Mouse (Mus musculus): ENCODE results near the gene Grhl3.
"Not testable (repeated sequence)": the region's sequence is repeated elsewhere in the genome, so short reads cannot be mapped to it uniquely, and the experiment has no call there.

The Grhl3 gene

DNA sequence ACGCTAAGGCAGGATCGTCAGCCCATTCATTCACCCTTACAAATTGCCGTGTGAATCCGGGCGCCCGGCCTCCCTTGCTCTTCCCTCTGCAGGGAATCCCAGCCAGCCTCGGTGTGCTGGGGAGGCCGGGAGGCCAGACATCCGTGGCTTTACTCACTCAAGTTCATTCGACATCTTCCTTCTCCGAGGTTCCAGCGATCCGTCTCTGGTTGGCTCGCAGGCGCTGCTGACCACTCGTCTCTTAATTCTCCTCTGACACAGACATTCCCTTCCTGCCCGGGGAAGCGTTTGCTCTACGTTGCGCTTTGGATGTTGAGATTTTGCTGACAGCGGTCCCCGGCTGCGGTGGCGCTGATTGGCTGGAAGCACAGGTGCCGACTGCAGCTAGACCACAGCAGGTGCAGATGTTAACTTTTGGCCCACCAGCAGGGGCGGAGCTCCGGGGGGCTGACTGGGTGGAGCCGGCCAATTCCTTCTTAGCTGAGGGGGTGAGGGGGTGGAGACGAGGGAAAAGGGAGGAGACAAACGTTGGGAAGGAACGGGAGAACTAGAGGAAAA lies at the start of gene Grhl3:
TSS of gene Grhl3 (minus strand) at position 380 of the 558 bp plus-strand sequence.
- DNase-seq (ENCODE audit: low read depth) = peak; percentile 46

- no peak for DNase-seq (ENCODE audit: low read depth)
Observed at GRCm38 (mm10) chr4:135622290-135622689, 48.9 kb upstream of the Grhl3 start.

GRCm38 (mm10) chr4:135620461-135620860 lies 47.0 kb upstream of the Grhl3 start:
- no peak for DNase-seq (ENCODE audit: low read depth)

- peak; percentile 26 for DNase-seq (ENCODE audit: low read depth)
Observed at GRCm38 (mm10) chr4:135617783-135618470, 44.5 kb upstream of the Grhl3 start.

DNA sequence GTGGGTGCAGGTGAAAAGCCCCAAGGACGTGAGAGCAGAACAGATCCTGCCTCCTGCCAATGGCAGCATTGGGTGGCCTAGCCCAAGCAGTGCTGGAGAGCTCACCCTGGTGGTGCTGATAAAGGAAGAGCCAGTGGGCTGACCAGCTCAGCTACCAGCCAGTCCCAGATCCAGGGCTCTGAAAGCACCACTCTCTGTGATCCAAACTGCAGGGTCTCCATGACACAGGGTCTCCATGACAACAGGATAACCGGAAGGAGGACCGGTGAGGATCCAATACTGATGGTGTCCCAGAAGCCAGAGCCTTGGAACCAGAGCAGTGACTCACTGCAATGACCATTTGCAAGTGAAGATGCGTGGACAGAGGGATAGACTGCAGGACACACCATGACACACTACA lies 43.6 kb upstream of the Grhl3 start:
- no peak for DNase-seq (ENCODE audit: low read depth)

DNA sequence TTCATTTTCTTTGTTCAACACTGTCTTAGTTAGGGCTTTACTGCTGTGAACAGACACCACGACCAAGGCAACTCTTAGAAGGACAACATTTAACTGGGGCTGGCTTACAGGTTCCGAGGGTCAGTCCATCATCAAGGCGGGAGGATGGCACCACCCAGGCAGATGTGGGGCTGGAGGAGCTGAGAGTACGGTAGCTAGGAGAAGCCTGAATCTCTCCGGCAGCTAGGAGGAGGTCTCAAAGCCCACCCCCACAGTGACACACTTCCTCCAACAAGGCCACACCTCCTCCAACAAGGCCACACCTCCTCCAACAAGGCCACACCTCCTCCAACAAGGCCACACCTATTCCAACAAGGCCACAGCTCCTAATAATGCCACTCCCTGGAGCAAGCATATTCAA lies 41.9 kb upstream of the Grhl3 start:
- not testable (repeated sequence) for DNase-seq (ENCODE audit: low read depth)

GRCm38 (mm10) chr4:135609986-135610385 lies 36.6 kb upstream of the Grhl3 start:
- no peak for DNase-seq (ENCODE audit: low read depth)

DNA sequence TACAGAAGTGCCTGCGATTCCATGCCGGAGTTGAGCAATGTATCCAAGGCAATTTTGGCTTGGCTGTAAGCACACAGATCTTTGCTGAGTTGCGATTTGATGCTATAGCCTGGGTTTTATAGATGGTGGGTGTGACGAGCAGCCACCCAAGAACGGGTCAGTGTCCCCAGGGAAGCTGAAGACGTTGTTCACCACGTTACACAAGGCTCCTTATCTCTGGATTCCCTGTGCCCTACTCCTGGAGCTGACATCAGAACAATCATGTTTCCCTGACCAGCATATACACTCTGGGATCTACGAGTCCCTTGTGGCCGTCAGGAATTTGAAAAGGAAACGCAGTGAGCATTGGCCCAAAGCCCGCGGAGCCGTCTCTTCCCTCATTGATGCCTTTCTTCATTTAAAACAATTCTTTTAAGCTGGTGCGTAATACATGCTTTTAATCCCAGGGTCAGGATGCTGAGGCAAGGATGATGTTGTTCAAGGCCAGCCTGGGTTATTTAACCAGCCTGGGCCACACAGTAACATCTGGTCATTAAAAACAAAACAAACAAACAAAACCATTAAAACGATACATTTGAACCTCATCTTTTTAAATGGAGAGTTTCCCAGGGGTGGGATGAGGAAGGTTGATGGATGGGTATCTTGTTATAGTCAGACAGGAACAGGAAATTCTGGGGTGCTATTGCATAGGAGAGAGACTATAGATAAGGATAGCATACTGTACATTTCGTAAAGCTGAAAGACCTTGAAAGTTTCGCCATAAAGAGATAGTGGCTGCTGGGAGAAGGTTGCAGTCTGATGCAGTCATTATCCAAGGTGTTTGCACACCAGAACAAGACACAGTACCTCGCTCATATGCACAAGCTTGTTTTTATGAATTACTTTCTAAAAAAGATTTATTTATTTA lies 34.8 kb upstream of the Grhl3 start:
- DNase-seq (ENCODE audit: low read depth) = no peak

DNA sequence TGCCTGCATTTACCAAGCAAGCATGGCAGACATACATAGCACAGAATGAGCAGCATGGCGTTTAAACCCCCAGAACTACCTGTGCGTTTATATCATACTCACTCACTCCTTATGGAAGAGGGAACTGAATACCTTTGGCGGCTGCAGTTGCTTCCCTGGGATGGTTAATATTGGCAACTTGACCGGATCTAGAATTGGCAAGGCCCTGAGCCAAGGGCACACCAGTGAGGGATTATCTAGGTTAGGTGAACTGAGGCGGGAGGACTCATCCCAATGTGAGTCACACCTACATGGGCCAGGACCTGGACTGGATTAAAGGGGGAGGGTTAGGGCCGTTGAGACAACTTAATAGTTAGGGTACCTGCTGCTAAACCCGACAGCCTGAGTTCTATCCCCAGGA lies 32.8 kb upstream of the Grhl3 start:
- DNase-seq (ENCODE audit: low read depth) = no peak

DNA sequence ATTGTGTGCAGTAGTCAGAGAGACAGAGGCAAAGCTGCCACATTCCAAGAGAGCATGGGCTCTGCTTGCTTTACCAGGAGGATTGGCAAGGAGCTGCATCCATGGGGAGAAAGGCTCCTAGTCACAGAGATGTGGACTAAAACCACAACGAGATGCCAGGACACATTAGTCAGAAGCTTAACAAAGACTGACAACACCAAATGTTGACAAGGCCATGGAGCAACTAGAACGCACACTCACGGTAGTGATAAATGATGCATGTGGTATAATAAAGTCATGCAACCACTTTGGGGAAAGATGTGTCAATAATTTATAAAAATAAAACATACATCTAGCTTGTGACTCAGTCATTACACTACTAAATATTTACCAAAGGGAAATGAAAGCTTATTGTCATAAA lies 28.1 kb upstream of the Grhl3 start:
- DNase-seq (ENCODE audit: low read depth) = no peak

- DNase-seq (ENCODE audit: low read depth) = no peak
Observed at GRCm38 (mm10) chr4:135599497-135600182, 26.2 kb upstream of the Grhl3 start.

GRCm38 (mm10) chr4:135598998-135599397 lies 25.6 kb upstream of the Grhl3 start:
- peak; percentile 27 for DNase-seq (ENCODE audit: low read depth)

- DNase-seq (ENCODE audit: low read depth) = no peak
Observed at GRCm38 (mm10) chr4:135597571-135597970, 24.1 kb upstream of the Grhl3 start.

GRCm38 (mm10) chr4:135595943-135596342 lies 22.5 kb upstream of the Grhl3 start:
- no peak for DNase-seq (ENCODE audit: low read depth)

DNA sequence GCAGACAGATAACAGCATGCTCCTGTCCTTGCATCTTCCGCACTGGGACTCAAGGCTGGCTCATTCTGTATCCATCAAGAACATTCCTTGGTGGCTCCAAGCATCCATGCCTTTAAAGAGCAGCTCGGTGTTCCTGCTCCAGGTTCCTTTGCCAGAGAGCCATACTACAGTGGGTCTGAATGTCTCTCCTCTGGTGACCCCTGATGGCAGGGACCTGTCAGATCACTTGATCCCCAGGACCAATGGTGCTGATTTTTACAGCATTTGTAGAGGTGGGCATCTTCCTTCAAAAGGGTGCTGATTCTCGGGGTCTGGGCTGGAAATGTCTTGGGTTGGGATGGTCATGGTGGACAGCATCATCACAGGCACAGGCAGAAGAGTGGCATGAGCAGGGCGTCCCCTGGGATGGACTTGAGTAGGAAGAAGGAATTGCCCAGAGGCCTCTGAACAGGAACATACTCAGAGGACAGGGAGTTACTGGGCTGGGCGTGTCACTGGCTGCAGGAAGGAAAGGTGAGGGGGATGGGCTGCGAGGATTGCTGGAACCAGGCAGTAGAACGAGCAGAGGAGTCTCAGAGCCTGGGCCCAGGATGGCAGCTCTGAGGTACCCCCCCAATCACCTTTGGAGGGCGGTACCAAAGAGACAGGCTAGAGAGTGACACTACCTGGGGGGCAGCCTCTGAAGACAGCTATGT lies 18.3 kb upstream of the Grhl3 start:
- DNase-seq (ENCODE audit: low read depth) = no peak

DNA sequence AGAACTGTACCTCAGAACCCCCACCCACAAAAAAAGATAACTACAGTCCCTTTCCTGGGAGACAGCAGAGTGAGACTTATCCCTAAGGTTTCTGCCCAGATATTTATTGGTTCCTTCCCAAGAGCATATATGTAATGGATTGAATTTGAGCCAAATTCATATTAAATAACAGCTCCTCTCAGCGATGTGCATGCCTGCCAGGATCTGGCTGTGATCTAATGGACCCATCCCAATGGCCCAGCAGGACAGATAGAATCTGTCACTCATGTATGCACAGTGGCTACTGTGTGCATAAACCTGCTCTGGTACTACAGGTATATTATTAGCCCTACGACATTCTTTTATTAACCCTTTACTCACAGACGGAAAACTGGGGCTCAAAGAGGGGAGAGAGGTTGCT lies 17.7 kb upstream of the Grhl3 start:
- no peak for DNase-seq (ENCODE audit: low read depth)

GRCm38 (mm10) chr4:135584838-135585237 lies 11.4 kb upstream of the Grhl3 start:
- no peak for DNase-seq (ENCODE audit: low read depth)

- DNase-seq (ENCODE audit: low read depth) = no peak
Observed at GRCm38 (mm10) chr4:135581222-135581910, 7.9 kb upstream of the Grhl3 start.

GRCm38 (mm10) chr4:135579695-135580094 lies 6.3 kb upstream of the Grhl3 start:
- DNase-seq (ENCODE audit: low read depth) = no peak

- no peak for DNase-seq (ENCODE audit: low read depth)
Observed at GRCm38 (mm10) chr4:135578490-135578889, 5.1 kb upstream of the Grhl3 start.
